Mouse (Mus musculus) C2C12 (cell line): ENCODE measurements around the gene Dop1b.

Experiments used
- CTCF ChIP-seq: IDR thresholded peaks from one replicate; pipeline ENCODE4 v1.5.1; 2011; ENCODE audit not compliant: control insufficient read depth, insufficient read depth, insufficient read length
- FOSL1 ChIP-seq: IDR thresholded peaks from one replicate; pipeline ENCODE4 v1.8.0; 2011; ENCODE audit warnings: mild to moderate bottlenecking, low read length; ENCODE audit not compliant: poor library complexity, insufficient read depth, severe bottlenecking
- MAX ChIP-seq: IDR thresholded peaks from one replicate; pipeline ENCODE4 v1.6.1; 2011; ENCODE audit warnings: mild to moderate bottlenecking, control low read depth
- MYOD1 ChIP-seq: IDR thresholded peaks from one replicate; pipeline ENCODE4 v1.6.1; 2011; ENCODE audit warnings: low read depth; ENCODE audit not compliant: control insufficient read depth, insufficient read length
- MYOG ChIP-seq: IDR thresholded peaks from one replicate; pipeline ENCODE4 v1.6.1; 2011; ENCODE audit not compliant: control insufficient read depth, insufficient read length; ENCODE audit errors: extremely low read depth
- USF1 ChIP-seq: IDR thresholded peaks from one replicate; pipeline ENCODE4 v1.6.1; 2011; ENCODE audit warnings: low read depth, mild to moderate bottlenecking, control low read depth, moderate library complexity

DNA sequence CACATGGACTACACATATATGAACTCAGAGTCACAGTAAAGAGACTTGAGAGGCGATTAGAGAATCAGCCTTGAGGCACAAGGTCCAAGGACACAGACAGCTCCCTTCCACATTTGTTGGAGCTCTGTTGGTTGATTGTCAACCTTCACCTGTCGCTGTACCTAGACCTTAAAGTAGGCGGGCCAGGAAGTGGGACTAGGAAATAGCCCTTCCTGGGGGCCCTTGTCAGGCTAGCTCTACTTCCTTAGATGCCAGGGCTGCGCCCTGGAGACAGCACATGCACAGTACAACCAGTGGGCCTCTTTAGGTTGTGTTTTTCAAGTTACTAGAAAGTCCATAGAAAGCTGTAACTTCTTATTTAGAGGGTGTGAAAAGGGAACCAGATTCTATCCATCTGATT, 67.8 kb downstream of the Dop1b start:
- TF ChIP-seq CTCF (no peak), USF1 (no peak), MAX (no peak), MYOG (no peak), MYOD1 (no peak), FOSL1 (no peak)
